Mouse (Mus musculus): ENCODE data around the gene Papss2. TPM values are rescaled to one million over a fixed set of nuclear protein-coding genes. Genes with fewer than 3 reads are reported as not detected.

The Papss2 gene
- polyA plus RNA-seq (2017; shearing (Covaris generic)) = under 1 TPM; 0.24 to 0.78 TPM

GRCm38 (mm10) chr19:32595506-32596286 is at the start of gene Papss2:
Papss2 (plus strand) TSS chr19:32595790.

Other genes starting within 250 kb of the Papss2 start
- 10 to 100 TPM; 43.8 to 68.5 TPM for gene Sgms1, start 206.1 kb upstream of the Papss2 start, polyA plus RNA-seq (2017; shearing (Covaris generic))
- 100 to 1,000 TPM; 187 to 199 TPM for gene Rpl9-ps6, start 129.2 kb upstream of the Papss2 start, polyA plus RNA-seq (2017; shearing (Covaris generic))
- gene Minpp1, start 110.0 kb upstream of the Papss2 start, polyA plus RNA-seq (2017; shearing (Covaris generic)) = 10 to 100 TPM; 58.6 to 64.3 TPM
- 100 to 1,000 TPM in 1 of 2 experiments, 10 to 100 TPM in 1; 98.5 to 111 TPM for gene Atad1, start 144.0 kb downstream of the Papss2 start, polyA plus RNA-seq (2017; shearing (Covaris generic))
- gene Pten, start 161.7 kb downstream of the Papss2 start, polyA plus RNA-seq (2017; shearing (Covaris generic)) = 10 to 100 TPM; 38.0 to 38.3 TPM